Mouse (Mus musculus): ENCODE measurements around the gene Noa1. TPM values are rescaled to one million over a fixed set of nuclear protein-coding genes. Genes with fewer than 3 reads are reported as not detected.

Gene Noa1
- total and polyA plus RNA-seq, 3 experiments: 12.0 to 51.1 (median 35.1) TPM

GRCm38 (mm10) chr5:77299486-77299885 is 10.4 kb downstream of the Noa1 start:
- no peaks in the 10 kb centered on the region for H3K9me3 ChIP-seq (replicated peaks)
- H3K27me3 ChIP-seq (ENCODE audit: insufficient read depth, low read length): no peaks in the 10 kb centered on the region
- ATAC-seq (ENCODE audit: extremely low read depth, insufficient number of reproducible peaks, low FRiP score, poor library complexity, severe bottlenecking) (no peak), DNase-seq (ENCODE audit: low spot score) (no peak)
- H3K4me1 ChIP-seq (ENCODE audit: insufficient read depth, low read depth, low read length): peaks cover 1% of the 10 kb centered on the region; the same call in 1 of the 2 replicates
- TF ChIP-seq POLR2AphosphoS5 (IDR thresholded peaks at IDR 0.05; ENCODE audit: insufficient replicate concordance, low read depth, low read length) (no peak), GATA2 (IDR thresholded peaks at IDR 0.05; ENCODE audit: borderline replicate concordance, low read depth, low read length) (no peak), TAL1 (conservative IDR thresholded peaks at IDR 0.05; ENCODE audit: low read depth, low read length) (no peak), CTCF (IDR thresholded peaks at IDR 0.05; ENCODE audit: low read depth, low read length) (no peak), GATA1 (IDR thresholded peaks at IDR 0.05; ENCODE audit: borderline replicate concordance, low read length) (no peak)
- H3K4me3 ChIP-seq (ENCODE audit: low read depth, low read length): no peak overlapping the region
- H3K36me3 ChIP-seq (replicated peaks): peaks cover 84% of the 10 kb centered on the region

GRCm38 (mm10) chr5:77292803-77293522 is 16.9 kb downstream of the Noa1 start:
- no peak for TF ChIP-seq GATA1 (IDR thresholded peaks at IDR 0.05; ENCODE audit: borderline replicate concordance, low read length)
- TF ChIP-seq POLR2AphosphoS5 (IDR thresholded peaks at IDR 0.05; ENCODE audit: insufficient replicate concordance, low read depth, low read length): no peak
- TF ChIP-seq CTCF (IDR thresholded peaks at IDR 0.05; ENCODE audit: low read depth, low read length): no peak
- TF ChIP-seq GATA2 (IDR thresholded peaks at IDR 0.05; ENCODE audit: borderline replicate concordance, low read depth, low read length): no peak
- Histone ChIP-seq H3K4me3 (ENCODE audit: low read depth, low read length) (no peak overlapping the region), H3K4me1 (ENCODE audit: insufficient read depth, low read depth, low read length) (peaks cover 9% of the 10 kb centered on the region), H3K36me3 (replicated peaks) (peaks cover 90% of the 10 kb centered on the region), H3K27me3 (ENCODE audit: insufficient read depth, low read length) (no peaks in the 10 kb centered on the region), H3K9me3 (replicated peaks) (no peaks in the 10 kb centered on the region)
- peak; percentile 57; the same call in 1 of the 2 replicates for ATAC-seq (ENCODE audit: extremely low read depth, insufficient number of reproducible peaks, low FRiP score, poor library complexity, severe bottlenecking)
- DNase-seq (ENCODE audit: low spot score): peak; percentile 45

- DNase-seq (ENCODE audit: low spot score) (no peak), ATAC-seq (ENCODE audit: extremely low read depth, insufficient number of reproducible peaks, low FRiP score, poor library complexity, severe bottlenecking) (no peak)
- TF ChIP-seq TAL1 (conservative IDR thresholded peaks at IDR 0.05; ENCODE audit: low read depth, low read length) (no peak), POLR2AphosphoS5 (IDR thresholded peaks at IDR 0.05; ENCODE audit: insufficient replicate concordance, low read depth, low read length) (no peak), GATA1 (IDR thresholded peaks at IDR 0.05; ENCODE audit: borderline replicate concordance, low read length) (no peak), CTCF (IDR thresholded peaks at IDR 0.05; ENCODE audit: low read depth, low read length) (no peak), GATA2 (IDR thresholded peaks at IDR 0.05; ENCODE audit: borderline replicate concordance, low read depth, low read length) (no peak)
- H3K4me1 ChIP-seq (ENCODE audit: insufficient read depth, low read depth, low read length): peaks cover 9% of the 10 kb centered on the region
- no peaks in the 10 kb centered on the region for H3K9me3 ChIP-seq (replicated peaks)
- no peak overlapping the region for H3K4me3 ChIP-seq (ENCODE audit: low read depth, low read length)
- no peaks in the 10 kb centered on the region for H3K27me3 ChIP-seq (ENCODE audit: insufficient read depth, low read length)
- peaks cover 89% of the 10 kb centered on the region for H3K36me3 ChIP-seq (replicated peaks)
These were observed 19.3 kb downstream of the Noa1 start for GRCm38 (mm10) chr5:77290606-77291005.

GRCm38 (mm10) chr5:77289686-77290085 is 20.2 kb downstream of the Noa1 start:
- H3K9me3 ChIP-seq (replicated peaks): no peaks in the 10 kb centered on the region
- peaks cover 81% of the 10 kb centered on the region for H3K36me3 ChIP-seq (replicated peaks)
- H3K4me1 ChIP-seq (ENCODE audit: insufficient read depth, low read depth, low read length): peaks cover 9% of the 10 kb centered on the region
- ATAC-seq (ENCODE audit: extremely low read depth, insufficient number of reproducible peaks, low FRiP score, poor library complexity, severe bottlenecking) (no peak), DNase-seq (ENCODE audit: low spot score) (no peak)
- no peaks in the 10 kb centered on the region for H3K27me3 ChIP-seq (ENCODE audit: insufficient read depth, low read length)
- TF ChIP-seq POLR2AphosphoS5 (IDR thresholded peaks at IDR 0.05; ENCODE audit: insufficient replicate concordance, low read depth, low read length) (no peak), TAL1 (conservative IDR thresholded peaks at IDR 0.05; ENCODE audit: low read depth, low read length) (no peak), GATA1 (IDR thresholded peaks at IDR 0.05; ENCODE audit: borderline replicate concordance, low read length) (no peak)
- H3K4me3 ChIP-seq (ENCODE audit: low read depth, low read length): no peak overlapping the region

- DNase-seq (ENCODE audit: low spot score) (no peak), ATAC-seq (ENCODE audit: extremely low read depth, insufficient number of reproducible peaks, low FRiP score, poor library complexity, severe bottlenecking) (no peak)
- Histone ChIP-seq H3K4me3 (ENCODE audit: low read depth, low read length) (no peak overlapping the region), H3K36me3 (replicated peaks) (peaks cover 73% of the 10 kb centered on the region), H3K27me3 (ENCODE audit: insufficient read depth, low read length) (no peaks in the 10 kb centered on the region), H3K9me3 (replicated peaks) (no peaks in the 10 kb centered on the region), H3K4me1 (ENCODE audit: insufficient read depth, low read depth, low read length) (peaks cover 5% of the 10 kb centered on the region)
- TF ChIP-seq GATA2 (IDR thresholded peaks at IDR 0.05; ENCODE audit: borderline replicate concordance, low read depth, low read length) (no peak), CTCF (IDR thresholded peaks at IDR 0.05; ENCODE audit: low read depth, low read length) (no peak), POLR2AphosphoS5 (IDR thresholded peaks at IDR 0.05; ENCODE audit: insufficient replicate concordance, low read depth, low read length) (no peak)
These were observed 22.0 kb downstream of the Noa1 start for GRCm38 (mm10) chr5:77287901-77288300.

- H3K36me3 ChIP-seq (replicated peaks): peaks cover 75% of the 10 kb centered on the region
- no peak for ATAC-seq (ENCODE audit: extremely low read depth, insufficient number of reproducible peaks, low FRiP score, poor library complexity, severe bottlenecking)
These were observed 23.0 kb downstream of the Noa1 start for GRCm38 (mm10) chr5:77286904-77287303.

More at GRCm38 (mm10) chr5:77286904-77287303, 23.0 kb downstream of the Noa1 start:
- Histone ChIP-seq H3K9me3 (replicated peaks) (peaks cover 7% of the 10 kb centered on the region), H3K4me3 (ENCODE audit: low read depth, low read length) (no peak overlapping the region), H3K4me1 (ENCODE audit: insufficient read depth, low read depth, low read length) (no peaks in the 10 kb centered on the region), H3K27me3 (ENCODE audit: insufficient read depth, low read length) (no peaks in the 10 kb centered on the region)
- TF ChIP-seq GATA2 (IDR thresholded peaks at IDR 0.05; ENCODE audit: borderline replicate concordance, low read depth, low read length) (no peak), TAL1 (conservative IDR thresholded peaks at IDR 0.05; ENCODE audit: low read depth, low read length) (no peak), GATA1 (IDR thresholded peaks at IDR 0.05; ENCODE audit: borderline replicate concordance, low read length) (no peak), CTCF (IDR thresholded peaks at IDR 0.05; ENCODE audit: low read depth, low read length) (no peak), POLR2AphosphoS5 (IDR thresholded peaks at IDR 0.05; ENCODE audit: insufficient replicate concordance, low read depth, low read length) (no peak)
- no peak for DNase-seq (ENCODE audit: low spot score)

Measured in G1E (cell line).